Mouse (Mus musculus) macrophage (primary cell): Measurements from ENCODE around the gene Pin1rt1. TPM values are rescaled to one million over a fixed set of nuclear protein-coding genes. Genes with fewer than 3 reads are reported as not detected.

Experiments
- H3K27ac ChIP-seq: fragments of 350-480 bp; formaldehyde crosslinking; 2 replicates; pipeline ENCODE4 v1.9.0; 2021
- H3K36me3 ChIP-seq: fragments of 350-480 bp; formaldehyde crosslinking; 2 replicates; pipeline ENCODE4 v1.9.0; 2021; ENCODE audit errors: inconsistent target
- H3K4me3 ChIP-seq: fragments of 350-480 bp; formaldehyde crosslinking; 2 replicates; pipeline ENCODE4 v1.9.0; 2021; ENCODE audit errors: inconsistent target
- H3K79me2 ChIP-seq: fragments of 350-480 bp; formaldehyde crosslinking; 2 replicates; pipeline ENCODE4 v1.9.0; 2021; ENCODE audit errors: inconsistent target
- WGBS: methylation state at CpG from one replicate; pipeline ENCODE4 v1.1.7; 2026; ENCODE audit warnings: inconsistent platforms; ENCODE audit not compliant: missing documents; 5-methylcytosine and 5-hydroxymethylcytosine counted together
- polyA plus RNA-seq: library from polyadenylated mRNA; stranded (reverse); fragments of 250-400 nt; gene quantifications from 3 replicates; pipeline ENCODE4 v1.2.4, GENCODE M21; 2018; ENCODE audit warnings: inconsistent platforms

Pin1rt1 gene
- polyA plus RNA-seq, 1 experiment from 2014 or later: not detected

DNA sequence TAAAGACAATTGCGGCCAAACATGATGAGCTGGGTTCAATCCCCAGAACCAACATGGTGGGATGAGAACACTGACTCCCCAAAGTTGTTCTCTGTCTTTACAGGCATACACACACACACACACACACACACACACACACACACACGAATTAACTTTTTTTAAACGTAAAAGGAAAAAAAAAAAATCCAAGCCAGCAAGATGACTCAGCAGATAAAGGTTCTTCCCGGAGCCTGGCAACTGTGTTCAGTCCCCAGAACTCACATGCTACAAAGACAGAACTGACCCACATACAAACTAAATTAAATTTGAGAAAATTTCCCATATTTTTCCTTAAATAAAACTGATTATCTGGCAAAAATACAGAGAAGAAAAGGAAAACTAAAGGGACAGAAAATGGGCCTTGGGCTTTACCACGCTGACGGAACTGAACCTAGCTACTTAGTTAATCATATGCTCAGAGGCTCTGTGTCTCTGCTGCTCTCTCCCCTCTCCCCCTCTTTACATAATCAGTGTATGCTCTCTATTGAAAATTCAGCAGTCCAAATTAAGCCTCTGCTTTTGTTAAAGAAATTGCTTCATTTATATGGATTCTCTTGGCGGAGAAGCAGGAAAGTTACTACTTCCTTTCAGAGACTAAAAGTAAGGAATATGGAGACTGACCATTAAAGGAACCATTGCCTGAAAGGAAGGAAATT is 16.5 kb upstream of the Pin1rt1 start:
- peaks cover 40% of the 10 kb centered on the region; the same call in 1 of the 2 replicates for H3K79me2 ChIP-seq
- H3K36me3 ChIP-seq: no peaks in the 10 kb centered on the region
- WGBS: 69% methylated on average over 5 of the region's 7 CpGs
- peak overlapping the region; percentile 78 for H3K27ac ChIP-seq
- no peak overlapping the region; the same call in 1 of the 2 replicates for H3K4me3 ChIP-seq

GRCm38 (mm10) chr2:104732033-104732444 is 15.9 kb upstream of the Pin1rt1 start:
- Histone ChIP-seq H3K36me3 (no peaks in the 10 kb centered on the region), H3K27ac (peak overlapping the region; percentile 78), H3K4me3 (peak overlapping the region; percentile 23), H3K79me2 (peaks cover 33% of the 10 kb centered on the region; the same call in 1 of the 2 replicates)
- WGBS: 5% methylated on average over 9 of the region's 9 CpGs

- Histone ChIP-seq H3K36me3 (no peaks in the 10 kb centered on the region), H3K79me2 (peaks cover 5% of the 10 kb centered on the region; the same call in 1 of the 2 replicates), H3K27ac (no peak overlapping the region), H3K4me3 (no peak overlapping the region)
- WGBS: 100% methylated on average over 1 of the region's 1 CpGs
Measured at GRCm38 (mm10) chr2:104727369-104727768, 11.2 kb upstream of the Pin1rt1 start.

DNA sequence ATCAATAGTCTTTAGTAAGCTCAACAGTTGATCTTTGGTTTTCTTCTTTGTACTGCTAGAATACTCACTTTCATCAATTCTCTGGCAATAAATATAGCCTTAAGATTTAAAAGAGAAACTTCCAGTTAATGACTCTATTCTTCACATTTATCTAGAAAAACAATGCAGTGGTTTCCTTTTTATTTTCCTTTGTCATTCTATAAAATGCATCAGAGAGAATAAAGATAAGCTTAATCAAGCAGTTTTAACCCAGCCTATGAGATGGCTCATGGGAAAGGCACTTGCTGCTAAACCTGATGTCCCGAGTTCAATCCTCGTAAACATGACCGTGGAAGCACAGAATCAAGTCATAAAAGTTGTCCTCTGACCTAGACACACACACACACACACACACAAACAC is 5.8 kb upstream of the Pin1rt1 start:
- Histone ChIP-seq H3K4me3 (no peak overlapping the region), H3K79me2 (no peaks in the 10 kb centered on the region), H3K36me3 (no peaks in the 10 kb centered on the region), H3K27ac (no peak overlapping the region)
- WGBS: 93% methylated on average over 3 of the region's 3 CpGs

GRCm38 (mm10) chr2:104717827-104718226 is 1.6 kb upstream of the Pin1rt1 start:
- no peaks in the 10 kb centered on the region for H3K36me3 ChIP-seq
- no peaks in the 10 kb centered on the region for H3K79me2 ChIP-seq
- 39% methylated on average over 4 of the region's 4 CpGs for WGBS
- no peak overlapping the region for H3K4me3 ChIP-seq
- H3K27ac ChIP-seq: no peak overlapping the region

DNA sequence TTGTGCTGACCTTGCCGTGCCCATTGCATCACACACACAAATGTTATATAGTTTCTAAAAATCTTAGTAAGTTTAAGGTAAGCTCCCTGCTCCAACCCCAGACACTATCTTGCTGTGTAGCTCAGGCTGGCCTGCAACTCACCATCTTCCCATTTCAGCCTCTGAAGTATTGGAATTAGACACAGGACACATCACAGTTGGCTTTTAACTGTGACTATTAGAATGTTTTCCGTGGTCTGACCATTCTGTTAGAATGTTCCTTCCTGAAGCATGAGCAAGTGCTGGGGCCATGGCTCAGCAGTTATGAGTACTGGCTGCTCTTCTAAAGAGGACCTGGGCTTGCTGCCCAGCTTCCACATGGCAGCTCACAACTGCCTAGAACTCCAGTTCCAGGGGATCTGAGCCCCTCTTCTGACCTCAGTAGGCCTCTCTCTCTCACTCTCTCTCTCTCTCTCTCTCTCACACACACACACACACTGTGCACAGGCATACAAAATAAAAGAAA is 1.1 kb upstream of the Pin1rt1 start:
- Histone ChIP-seq H3K36me3 (no peaks in the 10 kb centered on the region), H3K79me2 (no peaks in the 10 kb centered on the region), H3K4me3 (no peak overlapping the region), H3K27ac (no peak overlapping the region)
- WGBS: 46% methylated on average over 2 of the region's 2 CpGs

DNA sequence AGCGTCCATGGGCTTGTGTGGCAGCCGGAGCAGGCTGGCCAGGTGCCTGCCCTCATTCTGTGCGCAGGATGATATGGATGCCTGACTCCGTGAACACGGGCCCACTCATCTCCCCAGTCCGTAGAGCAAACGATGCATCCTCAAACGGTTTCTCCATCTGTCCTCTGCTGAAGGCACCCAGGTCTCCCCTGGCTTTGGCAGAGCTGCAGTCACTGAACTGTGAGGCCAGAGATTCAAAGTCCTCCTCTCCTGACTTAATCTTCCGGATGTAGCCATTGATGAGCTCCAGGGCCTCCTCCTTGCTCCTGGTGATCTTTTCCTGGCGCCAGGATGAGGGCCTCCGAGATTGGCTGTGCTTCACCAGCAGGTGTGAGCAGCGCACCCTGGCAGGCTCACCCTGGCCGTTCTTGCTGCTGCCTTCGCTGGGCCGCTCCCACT is 1.9 kb downstream of the Pin1rt1 start:
- H3K27ac ChIP-seq: no peak overlapping the region
- WGBS: 94% methylated on average over 15 of the region's 15 CpGs
- H3K36me3 ChIP-seq: no peaks in the 10 kb centered on the region
- H3K79me2 ChIP-seq: peaks cover 19% of the 10 kb centered on the region
- H3K4me3 ChIP-seq: no peak overlapping the region

DNA sequence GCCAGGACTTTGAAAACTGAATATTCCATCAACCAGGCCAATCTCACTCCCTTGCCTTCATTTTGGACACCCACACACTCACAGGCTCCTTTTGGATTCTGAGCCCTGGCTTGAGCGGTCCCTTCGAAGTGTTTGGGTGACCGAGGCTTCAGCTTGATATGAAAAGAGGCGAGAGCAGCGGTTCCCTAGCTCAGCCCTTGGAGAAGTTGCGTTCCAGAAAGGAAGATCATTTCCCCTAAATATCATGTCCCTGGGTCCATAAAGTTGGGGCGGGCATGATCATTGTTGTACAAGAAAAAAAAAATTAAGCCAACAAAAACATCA is 3.7 kb downstream of the Pin1rt1 start:
- H3K4me3 ChIP-seq: peak overlapping the region; percentile 36
- WGBS: 12% methylated on average over 7 of the region's 7 CpGs
- no peaks in the 10 kb centered on the region for H3K36me3 ChIP-seq
- H3K27ac ChIP-seq: 0 out of 2 replicates have a peak overlapping the region, but pooled peaks have one; percentile 13
- H3K79me2 ChIP-seq: peaks cover 36% of the 10 kb centered on the region

- peak within 1 kb of the TSS; percentile 68 for H3K27ac ChIP-seq
- H3K36me3 ChIP-seq: no peaks in the 10 kb centered on the region
- under 1% methylated on average over 68 of the region's 99 CpGs for WGBS
Measured at GRCm38 (mm10) chr2:104711585-104712485, 4.3 kb downstream of the Pin1rt1 start, which contains the start of gene Tcp11l1. Gene Tcp11l1 (minus strand): TSS chr2:104712169.

GRCm38 (mm10) chr2:104710670-104711370 is 5.4 kb downstream of the Pin1rt1 start:
- Histone ChIP-seq H3K36me3 (0 out of 2 replicates have a peak, but pooled peaks cover 4% of the 10 kb centered on the region), H3K4me3 (peak overlapping the region; percentile 64), H3K79me2 (peaks cover 37% of the 10 kb centered on the region), H3K27ac (peak overlapping the region; percentile 68)
- WGBS: 13% methylated on average over 6 of the region's 6 CpGs

More at GRCm38 (mm10) chr2:104711585-104712485, 4.3 kb downstream of the Pin1rt1 start, which contains the start of gene Tcp11l1:
- Histone ChIP-seq H3K79me2 (peaks cover 37% of the 10 kb centered on the region), H3K4me3 (peak within 1 kb of the TSS; percentile 64)

- Histone ChIP-seq H3K79me2 (peaks cover 37% of the 10 kb centered on the region), H3K36me3 (peaks cover 13% of the 10 kb centered on the region; the same call in 1 of the 2 replicates), H3K27ac (peak overlapping the region; percentile 68; the same call in 1 of the 2 replicates), H3K4me3 (no peak overlapping the region)
- 71% methylated on average over 6 of the region's 6 CpGs for WGBS
Measured at GRCm38 (mm10) chr2:104709786-104710337, 6.3 kb downstream of the Pin1rt1 start.

GRCm38 (mm10) chr2:104704355-104704754 is 11.8 kb downstream of the Pin1rt1 start:
- peaks cover 18% of the 10 kb centered on the region; the same call in 1 of the 2 replicates for H3K36me3 ChIP-seq
- H3K4me3 ChIP-seq: no peak overlapping the region
- peaks cover 18% of the 10 kb centered on the region for H3K79me2 ChIP-seq
- H3K27ac ChIP-seq: no peak overlapping the region
- WGBS: 100% methylated on average over 3 of the region's 3 CpGs

GRCm38 (mm10) chr2:104703158-104703557 is 13.0 kb downstream of the Pin1rt1 start:
- Histone ChIP-seq H3K4me3 (no peak overlapping the region), H3K36me3 (peaks cover 18% of the 10 kb centered on the region; the same call in 1 of the 2 replicates), H3K27ac (no peak overlapping the region), H3K79me2 (peaks cover 8% of the 10 kb centered on the region; the same call in 1 of the 2 replicates)
- 88% methylated on average over 3 of the region's 3 CpGs for WGBS

- Histone ChIP-seq H3K4me3 (no peak overlapping the region), H3K36me3 (peaks cover 7% of the 10 kb centered on the region; the same call in 1 of the 2 replicates), H3K79me2 (no peaks in the 10 kb centered on the region), H3K27ac (no peak overlapping the region)
- 93% methylated on average over 10 of the region's 11 CpGs for WGBS
Measured at GRCm38 (mm10) chr2:104699659-104700058, 16.5 kb downstream of the Pin1rt1 start.
